Mouse (Mus musculus): ENCODE measurements around the gene Pin4.

- TF ChIP-seq CTCF (IDR thresholded peaks at IDR 0.05; ENCODE audit: low read depth), result no peak
- no peak for TF ChIP-seq EP300 (optimal IDR thresholded peaks at IDR 0.05)
These were observed 47.3 kb downstream of the Pin4 start for GRCm38 (mm10) chrX:102166521-102166920.

All from stomach, postnatal 0 days (tissue).